Mouse (Mus musculus): ENCODE data around the gene Helq. TPM values are rescaled to one million over a fixed set of nuclear protein-coding genes. Genes with fewer than 3 reads are reported as not detected.
A peak's percentile ranks its signal among the peaks of the same experiment; 100 is the strongest.

Gene Helq
- polyA plus RNA-seq, 1 experiment from 2014 or later, result 21.6 TPM

- no peak for TF ChIP-seq CTCF (IDR thresholded peaks at IDR 0.05; ENCODE audit: low read depth)
- ATAC-seq (ENCODE audit: insufficient read depth) (no peak), DNase-seq (no peak)
- Histone ChIP-seq H3K4me3 (ENCODE audit: low read depth, low read length) (no peak overlapping the region), H3K27ac (ENCODE audit: low read depth) (no peak overlapping the region), H3K27me3 (ENCODE audit: insufficient read depth, low read length) (no peaks in the 10 kb centered on the region), H3K4me1 (ENCODE audit: insufficient read depth) (0 out of 2 replicates have a peak, but pooled peaks cover 3% of the 10 kb centered on the region), H3K36me3 (ENCODE audit: insufficient read depth) (0 out of 2 replicates have a peak, but pooled peaks cover 2% of the 10 kb centered on the region), H3K9me3 (ENCODE audit: low read depth, low read length) (no peaks in the 10 kb centered on the region), H3K9ac (no peak overlapping the region), H3K4me2 (no peak overlapping the region)
- 77% methylated on average over 7 of the region's 7 CpGs for WGBS
Measured at GRCm38 (mm10) chr5:100822826-100823225, 24.4 kb upstream of the Helq start.

- Histone ChIP-seq H3K4me1 (ENCODE audit: insufficient read depth) (0 out of 2 replicates have a peak, but pooled peaks cover 3% of the 10 kb centered on the region), H3K9me3 (ENCODE audit: low read depth, low read length) (no peaks in the 10 kb centered on the region), H3K4me2 (peak overlapping the region; percentile 83), H3K36me3 (ENCODE audit: insufficient read depth) (peaks cover 9% of the 10 kb centered on the region; the same call in 1 of the 2 replicates), H3K27me3 (ENCODE audit: insufficient read depth, low read length) (no peaks in the 10 kb centered on the region), H3K4me3 (ENCODE audit: low read depth, low read length) (peak overlapping the region; percentile 79), H3K27ac (ENCODE audit: low read depth) (no peak overlapping the region), H3K9ac (no peak overlapping the region)
- no peak; the same call in 1 of the 2 replicates for ATAC-seq (ENCODE audit: insufficient read depth)
- no peak for TF ChIP-seq CTCF (IDR thresholded peaks at IDR 0.05; ENCODE audit: low read depth)
- peak; percentile 42 for DNase-seq
- WGBS, result 74% methylated on average over 8 of the region's 8 CpGs
Measured at GRCm38 (mm10) chr5:100821375-100821774, 23.0 kb upstream of the Helq start.

GRCm38 (mm10) chr5:100820483-100821184 is 22.2 kb upstream of the Helq start, which contains the start of gene Abraxas1:
TSS of gene Abraxas1 (minus strand) at chr5:100820965.
- Histone ChIP-seq H3K27me3 (ENCODE audit: insufficient read depth, low read length) (no peaks in the 10 kb centered on the region), H3K4me2 (peak within 1 kb of the TSS; percentile 83), H3K27ac (ENCODE audit: low read depth) (peak within 1 kb of the TSS; percentile 78), H3K4me3 (ENCODE audit: low read depth, low read length) (peak within 1 kb of the TSS; percentile 79), H3K9ac (peak within 1 kb of the TSS; percentile 93), H3K9me3 (ENCODE audit: low read depth, low read length) (no peaks in the 10 kb centered on the region), H3K4me1 (ENCODE audit: insufficient read depth) (0 out of 2 replicates have a peak, but pooled peaks cover 3% of the 10 kb centered on the region), H3K36me3 (ENCODE audit: insufficient read depth) (peaks cover 14% of the 10 kb centered on the region; the same call in 1 of the 2 replicates)
- TF ChIP-seq CTCF (IDR thresholded peaks at IDR 0.05; ENCODE audit: low read depth), result 0 out of 2 replicates have a peak, but pooled peaks have one; percentile 0
- DNase-seq (peak; percentile 93), ATAC-seq (ENCODE audit: insufficient read depth) (peak; percentile 97)
- under 1% methylated on average over 63 of the region's 63 CpGs for WGBS

- H3K27me3 ChIP-seq (ENCODE audit: insufficient read depth, low read length), result no peaks in the 10 kb centered on the region
- peak overlapping the region; percentile 83 for H3K4me2 ChIP-seq
- peak overlapping the region; percentile 79 for H3K4me3 ChIP-seq (ENCODE audit: low read depth, low read length)
- H3K4me1 ChIP-seq (ENCODE audit: insufficient read depth), result 0 out of 2 replicates have a peak, but pooled peaks cover 3% of the 10 kb centered on the region
- H3K9me3 ChIP-seq (ENCODE audit: low read depth, low read length), result no peaks in the 10 kb centered on the region
- H3K27ac ChIP-seq (ENCODE audit: low read depth), result no peak overlapping the region
- peak; percentile 46 for TF ChIP-seq CTCF (IDR thresholded peaks at IDR 0.05; ENCODE audit: low read depth)
- H3K9ac ChIP-seq, result peak overlapping the region; percentile 93
- WGBS, result 24% methylated on average over 16 of the region's 16 CpGs
- no peak for ATAC-seq (ENCODE audit: insufficient read depth)
- peak; percentile 49 for DNase-seq
- H3K36me3 ChIP-seq (ENCODE audit: insufficient read depth), result peaks cover 17% of the 10 kb centered on the region; the same call in 1 of the 2 replicates
Measured at GRCm38 (mm10) chr5:100819568-100820480, 21.4 kb upstream of the Helq start.

GRCm38 (mm10) chr5:100818341-100818740 is 19.9 kb upstream of the Helq start:
- Histone ChIP-seq H3K36me3 (ENCODE audit: insufficient read depth) (peaks cover 29% of the 10 kb centered on the region; the same call in 1 of the 2 replicates), H3K9me3 (ENCODE audit: low read depth, low read length) (no peaks in the 10 kb centered on the region), H3K4me2 (no peak overlapping the region), H3K4me3 (ENCODE audit: low read depth, low read length) (no peak overlapping the region), H3K9ac (no peak overlapping the region), H3K4me1 (ENCODE audit: insufficient read depth) (0 out of 2 replicates have a peak, but pooled peaks cover 3% of the 10 kb centered on the region), H3K27me3 (ENCODE audit: insufficient read depth, low read length) (no peaks in the 10 kb centered on the region), H3K27ac (ENCODE audit: low read depth) (no peak overlapping the region)
- ATAC-seq (ENCODE audit: insufficient read depth), result no peak
- WGBS, result 62% methylated on average over 4 of the region's 4 CpGs
- DNase-seq, result no peak
- no peak for TF ChIP-seq CTCF (IDR thresholded peaks at IDR 0.05; ENCODE audit: low read depth)

- no peak for TF ChIP-seq CTCF (IDR thresholded peaks at IDR 0.05; ENCODE audit: low read depth)
Measured at GRCm38 (mm10) chr5:100794084-100794483, 4.3 kb downstream of the Helq start.

More at GRCm38 (mm10) chr5:100794084-100794483, 4.3 kb downstream of the Helq start:
- Histone ChIP-seq H3K27ac (ENCODE audit: low read depth) (no peak overlapping the region), H3K9ac (no peak overlapping the region), H3K4me3 (ENCODE audit: low read depth, low read length) (no peak overlapping the region), H3K4me1 (ENCODE audit: insufficient read depth) (peaks cover 4% of the 10 kb centered on the region; the same call in 1 of the 2 replicates), H3K27me3 (ENCODE audit: insufficient read depth, low read length) (no peaks in the 10 kb centered on the region), H3K9me3 (ENCODE audit: low read depth, low read length) (no peaks in the 10 kb centered on the region), H3K36me3 (ENCODE audit: insufficient read depth) (peaks cover 59% of the 10 kb centered on the region), H3K4me2 (no peak overlapping the region)
- ATAC-seq (ENCODE audit: insufficient read depth) (no peak), DNase-seq (no peak)
- WGBS, result 69% methylated on average over 5 of the region's 5 CpGs

Data from lung, embryonic 14.5 days (tissue).